Mouse (Mus musculus) heart, embryonic 13.5 days (tissue): ENCODE data around the gene E130309D02Rik. TPM values are rescaled to one million over a fixed set of nuclear protein-coding genes. Genes with fewer than 3 reads are reported as not detected.

Experiments
- ATAC-seq: fragments of 200-750 bp; cut with Nextera tagmentation; 2 replicates; pipeline ENCODE4 v1.8.0; 2017; ENCODE audit warnings: moderate TSS enrichment; ENCODE audit not compliant: insufficient number of reproducible peaks, low FRiP score, low TSS enrichment; ENCODE audit errors: extremely low read depth
- H3K27ac ChIP-seq: fragments of 300-500 bp; sonication (generic); replicated peaks from 2 replicates; pipeline ENCODE4 v1.5.1; 2015; ENCODE audit warnings: moderate library complexity, mild to moderate bottlenecking, inconsistent platforms
- H3K27me3 ChIP-seq: fragments of 300-500 bp; sonication (generic); replicated peaks from 2 replicates; pipeline ENCODE4 v1.6.1; 2015; ENCODE audit warnings: mild to moderate bottlenecking, inconsistent platforms
- H3K36me3 ChIP-seq: fragments of 300-500 bp; sonication (generic); 2 replicates; pipeline ENCODE4 v1.6.1; 2015; ENCODE audit warnings: mild to moderate bottlenecking, inconsistent platforms
- H3K4me1 ChIP-seq: fragments of 300-500 bp; sonication (generic); 2 replicates; pipeline ENCODE4 v1.6.1; 2015; ENCODE audit warnings: inconsistent platforms
- H3K4me2 ChIP-seq: fragments of 300-500 bp; sonication (generic); 2 replicates; pipeline ENCODE4 v1.6.1; 2015; ENCODE audit warnings: inconsistent platforms, mild to moderate bottlenecking, moderate library complexity
- H3K4me3 ChIP-seq: fragments of 300-500 bp; sonication (generic); 2 replicates; pipeline ENCODE4 v1.5.1; 2015; ENCODE audit warnings: moderate library complexity, mild to moderate bottlenecking, inconsistent platforms
- H3K9ac ChIP-seq: fragments of 300-500 bp; sonication (generic); 2 replicates; pipeline ENCODE4 v1.6.1; 2015; ENCODE audit warnings: inconsistent platforms, mild to moderate bottlenecking, moderate library complexity
- H3K9me3 ChIP-seq: fragments of 300-500 bp; sonication (generic); 2 replicates; pipeline ENCODE4 v1.6.1; 2016; ENCODE audit warnings: inconsistent platforms
- WGBS: fragments of 180-500 bp; shearing (Covaris S2); methylation state at CpG from one replicate; pipeline ENCODE4 v1.1.7; 2015; ENCODE audit warnings: mixed read lengths; 5-methylcytosine and 5-hydroxymethylcytosine counted together
- polyA plus RNA-seq: library from polyadenylated mRNA; unstranded; fragments of >200 nt; fragmentation: Nextera tagmentation; extraction: Ambion mirVana; gene quantifications from 2 replicates; pipeline ENCODE4 v1.2.1, GENCODE M21; 2015

The E130309D02Rik gene
- polyA plus RNA-seq, 1 experiment from 2014 or later: 22.7 TPM

GRCm38 (mm10) chr5:143265409-143265808 is 49.8 kb downstream of the E130309D02Rik start:
- ATAC-seq: no peak
- Histone ChIP-seq H3K9me3 (no peaks in the 10 kb centered on the region), H3K4me2 (no peak overlapping the region), H3K9ac (no peak overlapping the region), H3K36me3 (peaks cover 40% of the 10 kb centered on the region), H3K27me3 (no peaks in the 10 kb centered on the region), H3K4me1 (peaks cover 26% of the 10 kb centered on the region), H3K4me3 (no peak overlapping the region), H3K27ac (no peak overlapping the region)
- WGBS: 45% methylated on average over 1 of the region's 1 CpGs

GRCm38 (mm10) chr5:143264689-143265088 is 50.5 kb downstream of the E130309D02Rik start:
- Histone ChIP-seq H3K27me3 (0 out of 2 replicates have a peak, but pooled peaks cover 5% of the 10 kb centered on the region), H3K36me3 (peaks cover 47% of the 10 kb centered on the region), H3K27ac (no peak overlapping the region), H3K4me3 (no peak overlapping the region), H3K4me2 (no peak overlapping the region), H3K4me1 (peaks cover 23% of the 10 kb centered on the region), H3K9ac (no peak overlapping the region), H3K9me3 (no peaks in the 10 kb centered on the region)
- 76% methylated on average over 10 of the region's 10 CpGs for WGBS
- no peak for ATAC-seq

- Histone ChIP-seq H3K27ac (no peak overlapping the region), H3K27me3 (peaks cover 33% of the 10 kb centered on the region), H3K36me3 (peaks cover 66% of the 10 kb centered on the region), H3K9me3 (no peaks in the 10 kb centered on the region), H3K4me1 (peaks cover 11% of the 10 kb centered on the region), H3K4me3 (no peak overlapping the region), H3K9ac (no peak overlapping the region), H3K4me2 (no peak overlapping the region)
- ATAC-seq: no peak
- WGBS: 77% methylated on average over 8 of the region's 8 CpGs
Observed at GRCm38 (mm10) chr5:143261636-143262035, 53.5 kb downstream of the E130309D02Rik start.

GRCm38 (mm10) chr5:143255802-143256201 is 59.4 kb downstream of the E130309D02Rik start:
- Histone ChIP-seq H3K4me2 (no peak overlapping the region), H3K27ac (no peak overlapping the region), H3K27me3 (peaks cover 91% of the 10 kb centered on the region), H3K9me3 (no peaks in the 10 kb centered on the region), H3K4me3 (no peak overlapping the region), H3K9ac (no peak overlapping the region), H3K36me3 (peaks cover 66% of the 10 kb centered on the region), H3K4me1 (peaks cover 24% of the 10 kb centered on the region)
- WGBS: 84% methylated on average over 5 of the region's 5 CpGs
- no peak for ATAC-seq

GRCm38 (mm10) chr5:143255131-143255519 is 60.0 kb downstream of the E130309D02Rik start:
- peaks cover 98% of the 10 kb centered on the region for H3K27me3 ChIP-seq
- peaks cover 59% of the 10 kb centered on the region for H3K36me3 ChIP-seq
- peak overlapping the region; percentile 54 for H3K4me3 ChIP-seq
- H3K4me2 ChIP-seq: peak overlapping the region; percentile 78
- peaks cover 24% of the 10 kb centered on the region for H3K4me1 ChIP-seq
- no peak for ATAC-seq
- H3K9ac ChIP-seq: no peak overlapping the region
- H3K27ac ChIP-seq: no peak overlapping the region
- 16% methylated on average over 24 of the region's 24 CpGs for WGBS
- H3K9me3 ChIP-seq: no peaks in the 10 kb centered on the region

- 10% methylated on average over 66 of the region's 66 CpGs for WGBS
- H3K27me3 ChIP-seq: peaks cover 97% of the 10 kb centered on the region
- H3K4me1 ChIP-seq: peaks cover 24% of the 10 kb centered on the region
- peaks cover 57% of the 10 kb centered on the region for H3K36me3 ChIP-seq
- no peaks in the 10 kb centered on the region for H3K9me3 ChIP-seq
- no peak for ATAC-seq
- H3K4me3 ChIP-seq: peak overlapping the region; percentile 54
- H3K9ac ChIP-seq: 0 out of 2 replicates have a peak overlapping the region, but pooled peaks have one; percentile 24
- no peak overlapping the region for H3K27ac ChIP-seq
- peak overlapping the region; percentile 78 for H3K4me2 ChIP-seq
Observed at GRCm38 (mm10) chr5:143254487-143255130, 60.6 kb downstream of the E130309D02Rik start.

- H3K4me3 ChIP-seq: peak overlapping the region; percentile 54
- H3K36me3 ChIP-seq: peaks cover 57% of the 10 kb centered on the region
- no peak overlapping the region for H3K27ac ChIP-seq
- peaks cover 97% of the 10 kb centered on the region for H3K27me3 ChIP-seq
- no peaks in the 10 kb centered on the region for H3K9me3 ChIP-seq
- H3K9ac ChIP-seq: peak overlapping the region; percentile 65
- 4% methylated on average over 75 of the region's 81 CpGs for WGBS
- ATAC-seq: no peak
- peak overlapping the region; percentile 78 for H3K4me2 ChIP-seq
- H3K4me1 ChIP-seq: peaks cover 24% of the 10 kb centered on the region
Observed at GRCm38 (mm10) chr5:143253881-143254486, 61.2 kb downstream of the E130309D02Rik start.

- peaks cover 61% of the 10 kb centered on the region for H3K36me3 ChIP-seq
- peak overlapping the region; percentile 78 for H3K4me2 ChIP-seq
- peaks cover 24% of the 10 kb centered on the region for H3K4me1 ChIP-seq
- 4% methylated on average over 102 of the region's 103 CpGs for WGBS
- ATAC-seq: no peak
- peaks cover 90% of the 10 kb centered on the region for H3K27me3 ChIP-seq
- H3K9ac ChIP-seq: peak overlapping the region; percentile 65
- peak overlapping the region; percentile 54 for H3K4me3 ChIP-seq
- H3K27ac ChIP-seq: no peak overlapping the region
- H3K9me3 ChIP-seq: no peaks in the 10 kb centered on the region
Observed at GRCm38 (mm10) chr5:143253186-143253880, 61.8 kb downstream of the E130309D02Rik start.

GRCm38 (mm10) chr5:143252791-143253185 is 62.4 kb downstream of the E130309D02Rik start:
- no peak for ATAC-seq
- peak overlapping the region; percentile 78 for H3K4me2 ChIP-seq
- peaks cover 85% of the 10 kb centered on the region for H3K27me3 ChIP-seq
- peaks cover 61% of the 10 kb centered on the region for H3K36me3 ChIP-seq
- H3K4me1 ChIP-seq: peaks cover 24% of the 10 kb centered on the region
- no peak overlapping the region for H3K27ac ChIP-seq
- no peaks in the 10 kb centered on the region for H3K9me3 ChIP-seq
- H3K4me3 ChIP-seq: peak overlapping the region; percentile 54
- H3K9ac ChIP-seq: 0 out of 2 replicates have a peak overlapping the region, but pooled peaks have one; percentile 65
- 22% methylated on average over 18 of the region's 18 CpGs for WGBS

- Histone ChIP-seq H3K27ac (no peak overlapping the region), H3K9ac (no peak overlapping the region), H3K4me1 (peaks cover 24% of the 10 kb centered on the region), H3K4me2 (no peak overlapping the region), H3K9me3 (no peaks in the 10 kb centered on the region), H3K4me3 (no peak overlapping the region), H3K36me3 (peaks cover 68% of the 10 kb centered on the region), H3K27me3 (peaks cover 77% of the 10 kb centered on the region)
- no peak for ATAC-seq
- WGBS: 54% methylated on average over 6 of the region's 6 CpGs
Observed at GRCm38 (mm10) chr5:143252039-143252438, 63.1 kb downstream of the E130309D02Rik start.
